Mouse (Mus musculus) T-helper 2 cell (primary cell): ENCODE measurements around the gene Gm20605.

ENCODE experiments used
- in situ Hi-C: fragments of 300-600 bp; cut with MboI, MseI; formaldehyde crosslinking; loops from one replicate; pipeline ENCODE4 v1.15.1; 2025; ENCODE audit warnings: high pct_unique_total_duplicates

Gm20605 gene

DNA sequence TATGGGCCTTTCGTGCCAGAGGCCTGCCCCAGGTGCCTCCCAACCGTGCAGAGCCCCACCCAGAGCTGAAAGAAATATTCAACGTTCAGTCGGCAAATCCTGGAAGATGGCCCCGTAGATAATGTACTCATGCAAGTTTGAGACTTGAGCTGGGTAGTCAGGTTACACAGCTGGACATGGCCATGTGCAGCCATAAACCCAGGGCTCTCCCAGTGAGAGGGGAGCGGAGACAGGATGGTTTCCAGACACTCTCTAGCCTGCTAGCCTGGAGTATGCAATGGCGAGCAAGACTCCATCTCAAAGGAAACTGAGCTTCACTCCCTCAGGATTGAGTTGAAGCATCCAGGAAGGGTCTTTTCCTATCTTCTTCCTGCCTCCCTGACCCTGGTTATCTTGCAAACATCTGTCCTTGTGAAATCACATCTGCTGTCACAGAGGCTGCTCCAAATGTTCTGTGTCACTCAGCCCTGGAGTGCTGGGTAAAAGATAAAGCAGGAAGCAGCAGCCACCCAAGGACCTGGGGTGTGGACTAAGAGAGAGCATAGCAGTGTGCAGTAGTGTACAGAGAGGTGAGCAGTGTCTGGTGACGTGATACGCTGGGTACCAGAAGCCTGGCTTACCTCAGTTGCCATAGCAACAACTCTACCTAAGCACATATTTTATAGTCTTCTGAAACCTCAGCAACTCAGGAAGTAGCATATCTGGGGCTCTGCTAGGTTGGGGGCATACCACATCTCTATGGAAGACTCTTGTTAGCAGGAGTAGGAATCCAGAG is 19.0 kb downstream of the Gm20605 start:
- in situ Hi-C loops: no loop called here

GRCm38 (mm10) chr5:137649251-137649650 is 20.3 kb downstream of the Gm20605 start:
- in situ Hi-C loops: no loop called here

- in situ Hi-C loops: loop anchor here (5.0 kb wide), 1 partner anchor 112 kb away; no protein-coding TSS in a partner anchor
Measured at GRCm38 (mm10) chr5:137649669-137650571, 20.9 kb downstream of the Gm20605 start.

DNA sequence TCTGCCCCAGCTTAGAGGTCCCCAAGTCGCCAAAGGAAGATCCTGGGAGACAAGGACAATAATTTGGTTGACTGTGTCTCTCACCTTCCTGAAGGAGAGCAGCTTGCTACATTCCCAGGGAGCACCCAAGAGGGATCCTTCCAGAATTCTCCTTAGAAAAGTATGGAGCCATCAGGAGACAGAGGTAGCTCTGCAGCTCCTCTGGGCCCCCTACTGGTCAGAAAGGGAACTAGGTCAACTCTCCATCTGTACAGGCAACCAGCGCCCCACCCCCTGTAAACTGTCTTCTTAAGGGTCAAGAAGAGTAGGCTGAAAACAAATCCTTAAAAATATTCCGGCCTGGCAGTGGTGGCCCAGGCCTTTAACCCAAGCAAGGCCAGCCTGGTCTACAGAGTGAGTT is 23.5 kb downstream of the Gm20605 start:
- in situ Hi-C loops: loop anchor here (5.0 kb wide), 1 partner anchor 110 kb away; no protein-coding TSS in a partner anchor

DNA sequence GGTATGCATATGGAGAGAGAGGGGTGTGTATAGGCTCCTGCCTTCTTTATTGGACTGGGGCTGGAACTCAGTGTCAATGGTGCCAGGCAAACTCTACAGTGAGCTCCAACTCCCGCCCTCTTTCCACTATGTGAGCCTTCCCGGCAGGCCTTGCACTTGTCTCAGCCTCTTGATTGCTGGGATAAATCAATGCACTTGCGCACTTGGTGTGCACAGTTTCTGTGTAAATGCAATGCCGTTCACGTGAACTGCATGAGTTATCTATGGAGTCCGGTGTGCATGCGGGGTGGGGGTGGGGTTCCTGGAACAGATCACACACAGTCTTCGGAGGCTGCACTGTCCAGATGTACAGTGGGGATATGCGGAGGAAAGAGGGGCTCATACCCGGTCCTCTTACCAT is 24.4 kb downstream of the Gm20605 start:
- in situ Hi-C loops: loop anchor here (5.0 kb wide), 1 partner anchor 109 kb away; no protein-coding TSS in a partner anchor

GRCm38 (mm10) chr5:137654746-137655145 is 25.8 kb downstream of the Gm20605 start:
- in situ Hi-C loops: loop anchor here (5.0 kb wide), 1 partner anchor 108 kb away; no protein-coding TSS in a partner anchor

GRCm38 (mm10) chr5:137656977-137657376 is 28.0 kb downstream of the Gm20605 start:
- in situ Hi-C loops: no loop called here

DNA sequence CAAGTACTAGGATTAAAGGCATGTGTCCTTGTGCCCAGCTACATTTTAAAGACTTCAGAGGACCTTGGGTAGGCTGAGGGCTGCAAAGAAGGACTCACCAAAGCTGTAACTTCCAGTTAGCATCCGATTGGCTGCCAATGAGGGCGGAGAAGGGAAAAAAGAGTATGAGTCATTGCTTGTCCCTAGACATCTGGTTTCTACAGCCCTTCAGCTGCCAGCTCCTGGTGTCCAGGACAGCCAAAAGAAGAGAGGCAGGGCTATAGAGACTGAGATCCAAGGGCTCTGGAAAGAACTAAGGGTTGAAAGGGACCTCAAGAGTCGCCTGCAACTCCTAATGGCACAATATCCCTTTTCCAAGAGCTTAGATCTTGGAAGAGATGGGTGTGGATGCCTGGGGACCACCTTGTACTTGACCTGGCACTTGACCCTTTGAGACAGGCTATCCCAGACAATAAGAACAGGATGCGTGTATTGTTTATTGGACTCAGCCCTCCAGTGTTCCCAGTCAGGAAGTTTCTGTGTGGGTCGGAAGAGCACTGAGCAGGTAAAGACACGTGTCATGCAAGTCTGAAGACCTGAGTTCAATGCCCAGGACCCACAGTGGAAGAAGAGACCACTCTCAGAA is 31.2 kb downstream of the Gm20605 start:
- in situ Hi-C loops: no loop called here

DNA sequence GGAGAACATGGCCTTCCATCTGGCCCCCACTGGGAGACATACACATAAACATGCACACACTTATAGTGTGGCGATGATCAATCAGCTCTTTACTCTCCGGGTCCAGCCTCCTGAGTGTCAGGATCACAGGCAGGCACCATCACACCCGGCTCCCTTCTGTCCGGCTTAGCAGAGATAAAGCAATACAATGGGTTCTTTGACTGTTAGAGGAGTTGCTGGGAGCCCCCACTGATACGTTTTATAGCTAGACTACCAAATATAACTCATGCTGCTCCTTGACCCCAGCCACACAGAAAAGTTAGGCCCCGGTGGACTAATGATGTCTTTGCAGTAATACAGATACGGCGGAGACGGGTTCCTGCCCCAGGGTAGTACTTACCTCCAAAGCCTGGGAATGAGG is 34.1 kb downstream of the Gm20605 start:
- in situ Hi-C loops: no loop called here

DNA sequence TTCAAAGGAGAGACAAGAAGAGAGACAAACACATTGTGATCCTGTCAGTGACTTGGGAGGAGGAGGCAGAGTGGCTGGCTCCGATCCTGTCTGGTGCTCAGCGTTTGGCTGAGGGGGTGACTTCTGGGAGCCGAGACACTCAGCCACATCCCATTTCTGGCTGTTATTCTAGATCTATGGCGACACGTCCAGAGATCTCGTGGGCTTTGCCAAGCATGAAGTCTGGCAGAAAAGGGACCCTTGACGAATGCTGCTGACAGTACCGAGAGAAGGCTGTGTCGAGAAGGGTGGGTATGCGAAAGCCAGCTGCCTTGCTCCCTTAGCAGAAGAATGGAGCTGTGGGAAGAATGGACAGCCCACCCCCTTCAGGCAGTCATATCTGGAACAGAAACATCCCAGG is 40.0 kb downstream of the Gm20605 start:
- in situ Hi-C loops: no loop called here

DNA sequence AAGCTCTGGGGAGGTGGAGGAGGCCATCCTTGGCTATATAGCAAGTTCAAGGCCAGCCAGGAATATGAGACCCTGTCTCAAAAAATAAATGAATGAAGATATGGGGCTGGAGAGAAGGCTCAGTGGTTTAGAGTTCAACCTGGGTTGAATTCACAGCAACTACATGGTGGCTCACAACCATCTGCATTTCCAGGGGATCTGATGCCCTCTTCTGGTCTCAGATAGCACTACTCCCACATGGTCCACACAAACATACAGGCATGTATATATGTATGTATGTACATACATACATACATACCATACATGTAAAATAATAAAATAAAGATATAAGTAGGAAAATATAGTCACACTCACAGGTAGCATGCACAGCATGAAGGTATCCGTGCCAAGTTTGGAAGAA is 41.3 kb downstream of the Gm20605 start:
- in situ Hi-C loops: no loop called here

DNA sequence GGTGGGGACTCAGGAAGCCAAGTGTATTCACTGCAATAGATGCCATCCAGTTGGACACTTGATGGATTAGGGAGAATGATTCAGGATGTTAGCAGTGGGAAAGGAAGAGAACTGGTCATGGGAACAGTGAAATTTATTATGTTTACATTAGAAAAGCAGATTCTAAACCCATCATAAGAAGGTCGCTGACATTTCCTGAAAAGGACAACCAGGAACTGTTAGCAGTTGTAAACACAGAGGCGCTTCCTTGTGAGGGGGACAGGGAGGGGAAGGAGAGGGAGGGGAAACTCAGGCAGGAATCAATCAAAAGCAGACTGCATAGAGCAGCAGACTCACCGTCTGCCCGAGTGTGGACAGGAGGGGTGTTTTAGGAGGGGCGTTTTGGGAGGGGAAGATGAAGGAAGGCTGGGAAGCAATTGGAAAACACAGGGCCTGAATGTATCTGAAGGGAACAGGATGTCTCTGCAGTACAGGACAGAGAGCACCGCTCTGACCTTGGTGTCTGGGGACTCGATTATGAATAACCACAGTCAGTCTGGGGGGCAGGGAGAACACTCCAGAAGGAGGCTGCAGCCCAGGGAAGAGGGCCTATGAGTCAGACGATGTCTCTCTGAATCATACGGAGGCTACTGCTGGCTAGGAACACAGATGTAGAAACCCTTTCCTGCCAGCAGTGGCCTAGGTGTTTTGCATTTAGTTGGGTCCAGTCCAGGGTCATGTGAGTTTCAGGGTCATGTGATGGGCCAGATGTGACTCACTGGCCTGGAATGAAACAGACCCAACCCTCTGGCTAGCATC is 42.7 kb downstream of the Gm20605 start:
- in situ Hi-C loops: no loop called here

GRCm38 (mm10) chr5:137672361-137672760 is 43.4 kb downstream of the Gm20605 start:
- in situ Hi-C loops: no loop called here

- in situ Hi-C loops: no loop called here
Measured at GRCm38 (mm10) chr5:137673015-137673414, 44.0 kb downstream of the Gm20605 start.

DNA sequence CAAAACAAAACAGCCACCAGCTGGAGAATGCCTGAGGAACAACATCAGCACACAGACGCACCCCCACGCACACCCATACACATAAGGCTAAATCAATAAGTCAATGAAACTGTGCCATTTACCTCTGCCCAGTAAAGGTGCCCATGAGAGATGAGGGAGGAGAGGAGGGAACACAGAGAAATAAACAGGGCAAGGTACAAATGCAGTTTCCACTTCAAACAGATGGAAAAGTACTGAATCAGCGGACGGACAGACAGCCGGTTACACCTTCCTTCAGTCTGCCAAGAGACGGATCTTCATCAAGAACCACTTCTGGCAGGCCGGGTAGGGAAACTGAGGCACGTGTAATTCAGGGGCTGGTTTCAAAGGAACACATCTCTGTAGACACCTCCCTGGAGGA is 45.8 kb downstream of the Gm20605 start:
- in situ Hi-C loops: no loop called here

DNA sequence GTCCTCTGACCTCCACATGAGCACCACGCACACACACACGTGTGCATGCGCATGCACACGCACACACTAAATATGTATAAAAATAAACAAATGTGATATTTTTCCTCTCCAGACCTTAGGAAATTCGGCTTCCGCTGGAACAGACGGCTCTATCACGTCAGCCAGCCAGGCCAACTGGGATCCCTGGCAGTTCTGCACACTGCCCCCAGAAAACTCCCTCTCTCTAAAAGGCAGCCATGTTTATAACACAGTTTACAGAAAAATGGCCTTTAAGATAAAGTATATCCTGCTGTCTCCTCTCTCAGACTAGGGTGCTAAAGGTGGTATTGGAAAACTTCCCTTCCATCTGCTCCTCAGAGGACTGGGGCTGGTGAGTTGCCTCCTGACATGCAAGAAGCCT is 48.9 kb downstream of the Gm20605 start:
- in situ Hi-C loops: no loop called here

DNA sequence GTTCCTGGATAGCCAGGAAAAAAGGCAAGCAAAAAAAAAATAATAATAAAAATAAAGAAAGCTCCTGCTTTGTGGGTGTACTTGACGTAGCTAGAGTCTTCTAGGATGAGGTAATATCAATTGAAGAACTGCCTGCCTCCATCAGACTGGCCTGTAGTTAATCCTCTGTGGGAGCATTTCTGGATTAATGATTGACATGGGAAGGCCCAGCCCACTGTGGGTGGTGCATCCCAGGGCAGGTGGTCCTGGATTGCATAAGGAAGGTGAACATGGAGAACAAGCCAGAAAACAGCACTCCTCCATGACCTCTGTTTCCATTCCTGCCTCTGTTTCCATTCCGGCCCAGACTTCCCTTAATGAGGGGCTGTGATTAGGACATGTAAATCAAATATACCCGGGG is 49.8 kb downstream of the Gm20605 start:
- in situ Hi-C loops: no loop called here

DNA sequence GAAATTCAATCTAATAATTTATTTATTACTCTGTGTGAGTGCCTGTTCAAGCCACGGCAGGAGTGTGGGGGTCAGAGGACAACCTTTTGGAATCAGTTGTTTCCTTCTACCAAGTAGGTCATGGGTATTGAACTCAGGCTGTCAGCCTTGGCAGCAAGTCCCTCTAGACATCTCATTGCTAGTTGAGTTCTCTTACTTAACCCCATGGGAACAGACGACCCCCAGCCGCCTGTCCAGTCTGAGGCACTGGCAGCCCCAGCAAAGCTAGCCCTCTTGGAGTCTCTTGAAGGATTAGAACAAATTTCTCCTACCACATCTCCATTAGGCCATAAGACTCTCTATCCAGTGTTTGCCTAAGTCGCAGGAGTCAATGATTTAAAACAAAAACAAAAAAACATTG is 50.8 kb downstream of the Gm20605 start:
- in situ Hi-C loops: no loop called here

GRCm38 (mm10) chr5:137682526-137682925 is 53.6 kb downstream of the Gm20605 start:
- in situ Hi-C loops: no loop called here

- in situ Hi-C loops: no loop called here
Measured at GRCm38 (mm10) chr5:137683388-137684293, 54.7 kb downstream of the Gm20605 start.
